Mouse (Mus musculus): ENCODE data around the gene Cdh8.

The Cdh8 gene

DNA sequence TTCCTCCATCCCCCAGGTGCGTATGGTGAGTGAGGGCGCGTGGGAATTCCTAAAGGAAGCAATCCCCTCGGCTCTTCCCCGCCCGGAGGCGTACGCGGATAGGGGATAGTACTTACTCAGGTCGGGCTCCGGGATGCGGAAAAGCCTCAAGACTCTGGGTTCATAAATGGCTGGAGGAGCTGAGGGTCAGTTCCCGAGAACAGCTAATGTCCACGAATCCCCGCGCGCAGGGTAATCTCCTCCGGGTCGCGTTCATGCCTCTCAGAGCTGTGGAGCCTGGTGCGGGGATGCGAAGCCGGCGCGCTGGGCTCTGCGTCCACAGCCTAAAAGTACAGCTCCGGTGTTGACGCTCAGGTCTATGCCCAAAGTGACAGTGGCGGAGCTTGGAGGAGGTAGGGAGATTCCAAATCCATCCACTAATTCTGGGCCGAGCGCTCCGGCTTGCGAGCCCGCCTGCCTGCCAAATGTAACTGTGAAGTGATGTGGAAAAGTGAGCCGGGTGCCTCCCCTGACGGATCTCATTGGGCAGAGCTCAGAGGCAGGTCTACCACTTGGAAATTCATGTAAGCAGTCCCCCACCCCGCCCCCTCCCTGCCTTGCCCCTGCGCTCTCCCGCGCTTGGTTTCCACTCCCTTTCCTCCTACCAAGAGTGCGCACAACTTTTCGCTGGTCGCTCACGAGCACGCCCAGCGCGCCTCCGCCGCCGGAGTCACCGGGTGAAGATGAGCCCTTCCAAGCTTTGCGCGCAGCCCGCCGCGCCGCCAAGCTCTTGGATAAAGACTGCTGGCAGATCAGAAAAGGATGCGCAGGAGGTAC, at the start of gene Cdh8:
TSS of gene Cdh8 (minus strand) at position 506 of the 816 bp plus-strand sequence.
- peak; percentile 79 to 82 for DNase-seq (ENCODE audit: low spot score in 2 of 2)

DNA sequence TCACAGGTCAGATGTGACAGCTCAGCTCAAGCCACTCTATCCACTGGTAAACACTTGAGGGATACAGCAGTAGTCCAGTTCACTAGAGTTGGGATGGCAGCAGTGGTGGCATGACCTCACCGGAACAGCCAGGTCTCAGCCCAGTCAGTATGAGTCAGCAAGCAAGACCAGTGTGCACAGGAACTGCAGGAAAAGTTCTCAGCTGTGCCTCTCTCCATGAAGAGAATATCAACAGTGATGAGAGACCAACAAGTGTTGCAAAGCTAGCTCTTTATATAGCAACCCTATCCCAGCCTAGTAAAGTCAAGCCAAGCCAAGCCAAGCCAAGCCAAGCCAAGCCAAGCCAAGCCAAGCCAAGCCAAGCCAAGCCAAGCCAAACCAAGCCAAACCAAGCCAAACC, 30.2 kb upstream of the Cdh8 start:
- DNase-seq (ENCODE audit: low spot score in 2 of 2) = no peak

DNA sequence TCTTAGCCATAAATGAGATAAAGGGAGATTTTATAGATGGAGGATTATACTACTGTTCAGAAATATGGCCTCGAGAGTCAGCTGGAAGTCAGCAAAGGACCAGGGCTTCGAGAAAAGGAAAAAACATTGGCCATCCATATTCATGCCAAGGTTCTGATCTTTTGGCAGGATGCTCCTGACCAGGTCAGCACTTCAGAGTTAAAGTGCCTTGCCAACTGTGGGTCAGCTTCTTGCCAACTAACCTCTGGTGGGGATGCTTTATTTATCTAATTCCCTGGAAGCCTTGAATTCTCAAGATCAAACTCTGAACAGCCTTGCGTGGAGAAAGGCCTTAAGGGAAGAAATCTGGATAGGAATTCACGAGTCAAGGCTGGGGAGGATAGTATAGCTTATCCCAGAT, 9.6 kb upstream of the Cdh8 start:
- no peak for DNase-seq (ENCODE audit: low spot score in 2 of 2)

GRCm38 (mm10) chr8:99421516-99421915, 5.2 kb upstream of the Cdh8 start:
- no peak for DNase-seq (ENCODE audit: low spot score in 2 of 2)

DNA sequence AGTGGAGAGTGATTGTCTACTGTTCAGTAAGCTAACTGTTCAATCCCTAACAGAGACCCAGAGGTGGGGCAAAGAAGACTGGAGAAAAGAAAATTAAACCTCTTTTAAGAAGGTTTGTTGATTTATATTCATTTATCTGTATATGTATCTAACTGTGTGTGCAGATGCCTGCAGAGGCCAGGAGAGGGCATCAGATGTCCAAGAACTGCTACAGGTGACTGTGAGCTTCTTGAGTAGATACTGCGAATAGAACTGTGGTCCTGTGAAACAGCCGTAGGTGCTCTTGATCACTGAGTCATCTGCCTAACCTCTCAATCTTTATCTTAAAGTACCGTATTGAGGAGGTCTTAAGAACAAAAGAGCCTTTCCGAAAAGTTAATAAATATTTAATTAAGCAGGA, 3.5 kb upstream of the Cdh8 start:
- DNase-seq (ENCODE audit: low spot score in 2 of 2) = no peak

DNA sequence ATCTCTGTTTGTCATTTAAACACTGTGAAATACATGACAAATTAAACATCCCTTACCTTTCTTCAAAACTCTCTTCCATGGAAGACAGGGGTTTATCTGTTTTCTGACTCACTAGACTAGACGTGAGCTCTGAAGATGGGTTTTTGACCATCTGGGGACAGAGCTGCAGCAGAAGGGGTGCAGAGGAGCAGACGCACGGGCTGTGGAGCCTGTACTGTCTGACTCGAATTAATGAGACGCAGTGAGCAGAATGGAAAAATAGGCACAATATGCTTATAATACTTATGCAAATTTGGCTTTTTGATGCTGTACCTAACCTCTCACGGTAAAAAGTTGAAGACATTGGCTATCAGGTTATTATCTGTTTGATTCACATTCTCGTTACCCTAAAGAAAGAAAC, 1.2 kb upstream of the Cdh8 start:
- no peak for DNase-seq (ENCODE audit: low spot score in 2 of 2)

DNA sequence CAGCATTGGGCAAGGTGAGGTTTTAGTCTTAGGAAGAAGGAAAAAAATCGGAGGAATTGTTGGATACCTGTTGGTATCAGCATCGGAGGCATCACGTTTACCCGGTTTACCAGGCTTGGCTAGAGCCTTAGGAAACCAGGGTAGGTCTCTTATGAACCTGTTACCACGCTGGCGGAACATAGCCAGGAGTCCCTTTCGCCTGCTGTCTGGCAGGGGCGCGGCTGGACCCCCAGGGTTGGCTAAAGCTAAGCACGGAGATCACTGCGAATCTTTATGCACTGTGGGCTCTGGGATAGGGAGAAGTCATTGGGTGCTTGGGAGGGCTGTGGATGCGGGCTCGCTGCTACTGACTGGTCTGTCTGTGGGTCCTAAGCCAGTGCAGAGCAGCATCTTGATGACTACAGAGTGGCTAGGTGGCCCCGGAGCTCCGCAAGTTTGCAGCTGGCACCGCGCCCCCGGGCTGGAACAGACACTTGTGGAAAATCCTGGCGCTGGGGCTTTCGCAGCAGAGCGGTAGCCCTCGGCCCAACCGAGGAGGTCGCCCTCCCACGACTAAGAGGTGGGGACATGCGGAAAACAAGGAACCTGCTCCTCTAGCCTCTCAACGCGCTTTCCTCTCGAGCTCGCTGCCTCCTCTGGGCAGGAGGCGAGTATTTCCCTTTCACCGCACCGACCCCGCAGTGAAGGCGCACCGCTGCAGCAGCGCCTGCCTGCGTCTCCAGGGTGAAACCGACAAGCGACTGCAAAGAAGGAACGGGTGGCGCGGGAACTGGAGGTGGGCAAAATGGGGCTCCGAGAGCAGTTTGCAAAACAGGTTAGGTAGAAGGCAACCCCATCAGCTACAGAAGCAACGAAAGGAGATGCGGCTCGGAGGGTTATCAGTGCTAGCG, 950 bp downstream of the Cdh8 start:
- peak; percentile 56 to 61 for DNase-seq (ENCODE audit: low spot score in 2 of 2)

DNA sequence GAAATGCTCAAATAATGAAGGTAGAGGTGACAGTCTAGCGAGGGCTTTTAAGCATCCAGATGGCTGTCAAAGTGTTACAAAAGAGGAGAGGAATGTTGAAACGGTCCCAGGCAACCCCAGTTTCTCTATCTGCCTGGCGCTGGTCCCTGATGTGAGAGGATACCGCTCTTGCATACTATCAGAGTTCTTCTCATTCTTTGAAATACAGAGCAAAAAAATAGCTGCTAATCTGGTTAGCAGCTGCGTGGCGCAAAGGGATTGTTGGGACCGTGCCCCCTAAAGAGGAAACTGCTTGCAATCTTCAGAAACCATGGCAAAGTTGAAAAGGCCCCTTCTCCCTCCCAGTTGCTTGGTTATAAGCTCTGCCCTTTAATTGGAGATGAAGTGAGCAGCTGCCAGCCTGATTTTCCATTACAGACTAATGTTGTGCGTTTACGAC, 1.8 kb downstream of the Cdh8 start:
- no peak for DNase-seq (ENCODE audit: low spot score in 2 of 2)

DNA sequence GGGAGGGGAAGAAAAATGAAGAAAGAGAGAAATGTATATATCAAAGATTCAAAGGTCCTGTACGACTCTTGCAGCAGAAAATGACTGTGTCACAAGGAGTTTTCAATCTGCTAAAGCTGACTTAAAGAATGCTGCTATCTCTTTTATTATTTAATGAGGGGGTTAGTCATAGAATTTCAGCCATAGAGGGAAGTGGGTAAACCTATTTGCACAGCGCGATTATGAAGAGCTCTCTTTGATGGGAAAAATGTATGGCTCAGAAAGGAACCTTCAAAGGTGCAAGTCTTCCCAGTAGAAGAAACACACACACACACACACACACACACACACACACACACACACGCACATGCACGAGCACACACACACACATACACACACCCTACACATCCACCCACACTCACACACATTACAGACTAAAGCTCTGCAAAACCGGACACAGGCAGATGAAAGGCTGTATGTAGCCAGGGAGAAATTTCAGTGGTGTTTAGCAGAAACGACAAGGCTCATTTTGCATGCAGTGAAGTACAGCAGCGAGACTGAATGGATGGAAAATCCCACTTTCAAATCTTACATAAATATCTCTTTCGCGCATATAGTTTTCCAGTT, 2.3 kb downstream of the Cdh8 start:
- DNase-seq (ENCODE audit: low spot score in 2 of 2) = no peak

- no peak for DNase-seq (ENCODE audit: low spot score in 2 of 2)
Measured at GRCm38 (mm10) chr8:99393908-99394307, 22.4 kb downstream of the Cdh8 start.

DNA sequence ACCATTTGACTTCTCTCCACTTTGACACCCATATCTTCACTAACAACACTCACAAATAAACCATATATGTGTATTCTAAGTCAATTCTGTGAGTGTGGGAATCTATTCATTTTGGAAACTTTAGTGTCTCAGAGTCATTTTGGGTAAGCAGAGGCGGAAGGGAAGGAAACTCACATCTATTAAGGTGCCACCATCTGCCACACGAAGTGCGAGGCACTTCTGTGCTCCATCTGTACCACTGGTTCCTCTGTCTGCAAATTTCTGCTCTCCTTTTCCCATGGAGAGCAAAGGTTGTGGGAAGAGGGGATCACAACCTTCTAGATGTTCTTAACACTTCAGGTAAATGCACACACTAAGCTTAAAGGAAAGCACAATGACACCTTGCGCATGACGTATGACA, 46.2 kb downstream of the Cdh8 start:
- peak in 1 of 2 experiments; percentile 64 for DNase-seq (ENCODE audit: low spot score in 2 of 2)

GRCm38 (mm10) chr8:99369166-99369565, 47.1 kb downstream of the Cdh8 start:
- DNase-seq (ENCODE audit: low spot score in 2 of 2) = no peak

DNA sequence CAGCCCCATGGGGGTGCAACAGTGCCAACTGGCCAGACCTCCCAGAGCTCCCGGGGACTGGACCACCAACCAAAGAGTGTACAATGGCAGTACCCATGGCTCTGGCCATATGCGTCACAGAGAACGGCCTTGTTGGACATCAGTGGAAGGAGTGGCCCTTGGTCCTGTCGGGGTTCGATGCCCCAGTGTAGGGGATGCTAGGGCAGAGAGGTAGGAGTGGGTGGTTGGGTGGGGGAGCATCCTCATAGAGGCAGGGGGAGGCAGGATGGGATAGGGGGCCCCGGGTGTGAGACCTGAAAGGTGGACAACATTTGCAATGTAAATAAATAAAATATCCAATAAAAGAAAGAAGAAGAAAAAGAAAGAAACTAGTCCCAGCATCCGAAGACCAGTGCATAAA, 47.8 kb downstream of the Cdh8 start:
- DNase-seq (ENCODE audit: low spot score in 2 of 2) = no peak

DNA sequence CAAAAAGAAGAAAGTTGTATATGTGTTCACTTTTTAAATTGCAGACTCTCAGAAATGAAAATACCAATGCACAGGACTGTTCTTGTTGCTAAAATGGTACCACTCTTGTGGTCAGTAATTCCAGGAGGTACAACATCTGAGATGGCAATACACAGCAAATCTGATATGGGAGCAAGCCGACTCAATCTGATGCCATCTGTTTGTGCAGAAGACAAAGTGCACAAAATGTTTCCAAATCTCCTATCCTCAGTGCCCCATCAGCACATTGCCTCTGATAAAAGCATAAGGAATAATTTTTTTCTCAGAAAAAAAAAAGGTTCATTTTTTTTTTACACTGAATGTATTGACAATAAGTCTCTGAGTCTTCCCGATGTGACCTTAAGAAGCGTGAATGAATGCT, 62.3 kb downstream of the Cdh8 start:
- DNase-seq (ENCODE audit: low spot score in 2 of 2) = no peak

DNA sequence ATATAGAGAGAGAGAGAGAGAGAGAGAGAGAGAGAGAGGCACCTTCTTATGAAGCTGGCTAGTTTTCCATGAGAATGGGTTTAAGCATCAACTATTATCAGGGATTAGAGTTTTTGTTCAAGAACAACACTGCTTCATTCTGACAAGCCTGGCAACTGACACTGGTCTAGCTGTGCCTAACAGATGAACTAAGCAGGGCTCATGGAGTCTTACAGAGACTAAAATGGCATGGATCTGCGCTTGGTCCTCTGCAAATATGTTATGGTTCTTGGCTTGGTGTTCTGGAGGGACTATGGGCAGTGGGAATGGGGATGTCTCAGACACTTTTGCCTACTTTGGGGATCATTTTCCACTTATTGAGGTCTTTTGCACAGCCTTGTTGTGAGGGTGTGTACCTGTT, 63.0 kb downstream of the Cdh8 start:
- no peak for DNase-seq (ENCODE audit: low spot score in 2 of 2)

DNA sequence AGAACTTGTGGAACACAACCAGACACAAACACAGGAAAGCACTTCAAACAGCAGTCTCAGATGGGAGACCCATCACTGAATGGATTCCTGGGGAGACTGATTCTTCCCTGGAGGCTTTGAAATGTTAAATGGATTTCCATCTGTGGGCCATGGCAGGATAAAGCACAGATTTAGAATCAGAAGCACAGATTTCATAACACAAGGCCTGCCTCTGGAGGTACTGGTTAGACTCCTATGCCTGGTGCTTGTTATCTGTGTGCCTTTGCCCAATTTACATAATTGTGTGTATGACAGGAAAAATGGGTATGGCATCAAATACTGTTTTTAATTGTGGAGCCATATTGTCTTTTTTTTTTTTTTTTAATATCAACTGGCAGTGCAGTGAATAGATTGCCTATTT, 66.8 kb downstream of the Cdh8 start:
- DNase-seq (ENCODE audit: low spot score in 2 of 2) = no peak

DNA sequence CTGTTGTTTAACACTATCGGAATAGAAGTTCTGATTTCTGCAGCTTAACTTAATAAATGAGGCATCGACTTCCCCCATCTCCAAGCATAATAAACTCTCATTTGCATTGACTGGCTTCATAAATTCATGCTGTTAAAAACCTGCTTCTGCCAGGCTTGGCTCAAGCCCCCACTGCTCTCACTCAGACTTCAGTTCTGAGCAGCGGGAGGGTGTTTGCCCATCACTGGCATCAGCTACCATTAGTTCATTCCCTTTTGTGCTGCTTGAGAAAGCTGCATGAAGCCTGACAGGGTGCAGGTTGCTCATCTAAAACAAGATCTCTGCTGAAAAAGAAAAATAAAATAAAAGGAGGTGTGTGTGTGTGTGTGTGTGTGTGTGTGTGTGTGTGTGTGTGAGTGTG, 67.7 kb downstream of the Cdh8 start:
- DNase-seq (ENCODE audit: low spot score in 2 of 2) = no peak

DNA sequence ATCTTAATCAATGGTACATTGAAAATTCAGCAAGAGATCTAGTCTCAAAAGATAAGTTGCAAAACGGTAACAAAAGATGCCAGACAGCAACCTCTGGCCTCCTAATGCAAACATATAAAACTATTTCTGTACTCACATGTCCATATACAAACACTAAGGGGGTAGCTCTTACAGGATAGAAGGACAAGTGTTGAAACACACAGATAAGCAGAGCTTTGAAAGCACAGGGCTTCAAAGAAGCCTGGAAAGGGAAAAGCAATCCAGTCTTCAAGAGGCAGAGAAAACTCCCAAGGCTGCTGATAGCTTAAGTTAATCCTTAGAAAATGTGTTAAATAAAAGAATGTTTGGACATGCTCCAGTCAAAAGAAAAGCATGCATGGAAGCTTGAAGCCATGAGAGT, 77.0 kb downstream of the Cdh8 start:
- no peak for DNase-seq (ENCODE audit: low spot score in 2 of 2)

- DNase-seq (ENCODE audit: low spot score in 2 of 2) = peak; percentile 9 to 43
Measured at GRCm38 (mm10) chr8:99327559-99327958, 88.7 kb downstream of the Cdh8 start.

GRCm38 (mm10) chr8:99314561-99314960, 101.7 kb downstream of the Cdh8 start:
- no peak for DNase-seq (ENCODE audit: low spot score in 2 of 2)

- DNase-seq (ENCODE audit: low spot score in 2 of 2) = no peak
Measured at GRCm38 (mm10) chr8:99304184-99304583, 112.1 kb downstream of the Cdh8 start.

GRCm38 (mm10) chr8:99290201-99290600, 126.1 kb downstream of the Cdh8 start:
- DNase-seq (ENCODE audit: low spot score in 2 of 2) = no peak

All from frontal cortex, postnatal 36 days (tissue).